Mouse (Mus musculus) thymus, postnatal 4 days (tissue): ENCODE measurements around the gene Gpr107.

ENCODE experiments used
- DNase-seq: peaks from one replicate; pipeline ENCODE4 v3.0.0; 2021

Gene Gpr107

GRCm38 (mm10) chr2:31127899-31128298, 24.2 kb upstream of the Gpr107 start:
- DNase-seq, result no peak

DNA sequence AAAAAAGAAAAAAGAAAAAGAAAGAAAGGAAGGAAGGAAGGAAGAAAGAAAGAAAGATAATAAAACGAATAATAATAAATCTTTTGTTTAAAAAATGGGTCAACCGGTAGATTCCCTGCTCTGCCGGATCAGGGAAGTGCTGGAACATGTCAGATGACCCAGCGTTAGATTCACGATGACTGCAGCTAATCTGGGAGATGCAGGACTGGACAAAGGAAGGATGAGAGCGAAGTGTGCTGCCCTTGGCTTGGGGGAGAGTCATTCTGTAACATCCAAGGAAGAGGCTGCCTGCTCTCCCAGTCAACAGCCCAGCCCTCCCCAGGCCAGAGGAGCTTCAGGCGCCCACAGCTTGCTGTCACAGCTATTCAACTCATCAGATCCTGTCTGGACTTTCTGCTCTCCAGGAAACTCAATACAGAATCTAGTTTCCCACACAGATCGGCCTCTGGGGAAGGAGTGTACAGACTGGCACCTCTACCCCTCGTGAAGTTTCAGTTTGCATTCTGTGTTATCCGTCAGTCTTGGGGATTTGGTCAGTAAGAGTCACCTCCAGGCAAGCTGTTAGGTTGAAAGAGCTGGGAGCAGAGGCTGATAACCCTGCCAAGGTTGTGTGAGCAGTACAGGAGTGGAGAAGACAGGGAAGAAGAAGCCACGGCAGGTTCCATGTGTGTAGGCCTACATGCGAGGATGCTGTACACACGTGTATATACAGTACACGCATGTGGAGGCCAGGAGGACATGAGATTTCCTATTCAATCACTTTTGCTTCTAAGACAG, 22.2 kb upstream of the Gpr107 start:
- DNase-seq, result no peak

- DNase-seq, result peak; percentile 85
Observed at GRCm38 (mm10) chr2:31130815-31131299, 21.3 kb upstream of the Gpr107 start.

- no peak for DNase-seq
Observed at GRCm38 (mm10) chr2:31132682-31133081, 19.4 kb upstream of the Gpr107 start.

DNA sequence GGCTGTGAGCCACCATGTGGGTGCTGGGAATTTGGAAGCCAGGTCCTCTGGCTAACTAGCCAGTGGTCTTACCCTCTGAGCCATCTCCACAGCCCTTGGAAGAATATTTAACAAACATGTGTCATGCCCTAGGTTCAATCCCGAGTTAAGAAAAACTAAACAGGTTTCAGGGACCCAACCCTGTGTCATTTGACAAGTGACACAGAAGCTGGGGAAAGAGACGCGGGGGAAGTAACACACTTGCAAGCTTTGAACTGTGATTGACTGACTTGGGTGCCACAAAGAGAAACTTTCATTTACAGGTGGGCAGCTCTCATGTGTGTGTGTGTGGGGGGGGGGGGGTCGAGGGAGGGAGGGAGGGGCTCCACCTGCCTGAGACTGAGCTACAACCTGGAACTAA, 18.1 kb upstream of the Gpr107 start:
- no peak for DNase-seq

DNA sequence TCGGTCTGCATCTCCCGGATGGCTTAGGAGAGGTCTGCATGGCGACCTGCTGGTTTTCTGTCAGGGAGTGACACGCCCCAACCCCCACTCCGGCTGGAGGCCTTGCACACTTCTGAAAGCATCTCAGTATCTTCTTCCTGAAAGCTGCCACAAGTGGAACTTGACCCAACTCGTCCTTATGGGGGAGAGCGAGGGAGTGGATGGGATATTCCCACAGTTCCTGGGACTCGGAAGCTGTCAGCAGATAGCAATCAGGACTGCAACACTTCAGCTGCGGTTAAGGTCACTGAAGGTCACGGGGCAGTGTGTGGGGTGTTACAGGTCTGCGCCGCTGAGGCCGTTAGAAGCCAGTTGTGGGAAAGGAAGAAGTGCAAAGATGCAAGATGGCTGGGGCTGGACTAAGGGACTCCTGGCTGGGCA, 16.6 kb upstream of the Gpr107 start:
- DNase-seq, result no peak

- no peak for DNase-seq
Observed at GRCm38 (mm10) chr2:31136338-31136737, 15.8 kb upstream of the Gpr107 start.

DNA sequence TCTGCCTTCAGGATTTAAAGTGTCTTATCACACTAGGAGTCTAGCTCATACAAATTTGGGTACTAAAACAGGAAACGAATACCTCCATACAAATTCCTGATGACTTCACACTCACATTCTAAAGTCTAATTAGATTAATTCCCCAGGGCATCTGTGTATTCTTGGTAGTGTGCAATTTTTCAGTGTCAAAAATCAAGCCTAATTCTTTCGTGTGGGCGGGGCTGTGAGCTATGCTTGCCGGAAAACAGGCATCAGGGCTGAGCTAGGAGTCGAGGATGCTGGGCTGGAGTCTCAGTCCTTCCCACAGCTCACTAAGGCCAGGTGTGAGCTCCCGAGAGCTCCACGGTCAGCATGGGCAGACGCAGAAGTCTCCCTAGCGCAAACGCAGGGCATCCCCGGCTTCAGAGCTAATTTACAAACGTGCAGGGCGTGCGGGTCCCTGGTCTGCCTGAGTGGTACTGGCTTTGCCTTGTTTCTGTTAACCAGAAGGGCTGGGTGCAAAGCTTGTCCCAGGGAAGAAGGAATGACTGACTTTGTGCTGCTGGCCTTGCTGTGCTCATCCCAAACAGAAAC, 15.0 kb upstream of the Gpr107 start:
- DNase-seq, result no peak

DNA sequence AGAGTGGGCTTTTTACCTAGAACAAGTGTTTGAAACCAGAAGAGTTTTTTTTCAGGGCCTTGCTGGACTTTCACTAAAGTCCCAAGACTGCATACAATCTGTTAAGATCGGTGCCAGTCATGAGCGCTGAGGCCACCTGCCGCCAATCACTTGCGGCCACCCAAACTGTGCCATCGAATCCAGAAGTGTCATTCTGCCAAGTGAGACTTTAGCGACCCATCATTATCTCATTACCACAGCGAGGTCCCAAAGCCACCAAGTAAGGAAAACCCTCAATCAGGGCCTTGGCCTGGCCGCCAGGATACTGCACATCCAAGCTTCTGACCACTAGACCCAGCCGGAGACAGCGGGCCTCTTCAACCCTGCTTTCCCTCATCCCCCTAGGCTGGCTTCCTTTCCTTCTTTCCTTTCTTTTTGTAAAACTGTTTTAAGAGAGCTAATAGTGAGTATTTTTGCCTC, 12.9 kb upstream of the Gpr107 start:
- DNase-seq, result peak; percentile 35

- no peak for DNase-seq
Observed at GRCm38 (mm10) chr2:31139991-31140771, 11.9 kb upstream of the Gpr107 start.

DNA sequence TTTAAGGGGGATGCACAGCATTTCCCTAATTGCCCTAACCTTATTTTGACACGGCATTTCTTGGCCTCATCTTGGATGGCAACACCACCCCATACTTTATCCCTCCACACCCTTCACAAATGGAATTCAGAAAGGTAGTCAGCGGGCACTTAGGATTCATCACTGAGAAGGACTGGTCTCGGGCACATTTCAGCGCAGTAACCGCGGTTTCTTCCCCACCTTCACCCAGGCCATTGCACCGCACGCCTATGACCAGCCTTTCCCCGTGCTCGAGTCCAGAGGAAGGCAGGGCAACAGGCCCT, 11.4 kb upstream of the Gpr107 start:
- peak; percentile 45 for DNase-seq

GRCm38 (mm10) chr2:31141074-31141866, 10.8 kb upstream of the Gpr107 start:
- DNase-seq, result peak; percentile 73

DNA sequence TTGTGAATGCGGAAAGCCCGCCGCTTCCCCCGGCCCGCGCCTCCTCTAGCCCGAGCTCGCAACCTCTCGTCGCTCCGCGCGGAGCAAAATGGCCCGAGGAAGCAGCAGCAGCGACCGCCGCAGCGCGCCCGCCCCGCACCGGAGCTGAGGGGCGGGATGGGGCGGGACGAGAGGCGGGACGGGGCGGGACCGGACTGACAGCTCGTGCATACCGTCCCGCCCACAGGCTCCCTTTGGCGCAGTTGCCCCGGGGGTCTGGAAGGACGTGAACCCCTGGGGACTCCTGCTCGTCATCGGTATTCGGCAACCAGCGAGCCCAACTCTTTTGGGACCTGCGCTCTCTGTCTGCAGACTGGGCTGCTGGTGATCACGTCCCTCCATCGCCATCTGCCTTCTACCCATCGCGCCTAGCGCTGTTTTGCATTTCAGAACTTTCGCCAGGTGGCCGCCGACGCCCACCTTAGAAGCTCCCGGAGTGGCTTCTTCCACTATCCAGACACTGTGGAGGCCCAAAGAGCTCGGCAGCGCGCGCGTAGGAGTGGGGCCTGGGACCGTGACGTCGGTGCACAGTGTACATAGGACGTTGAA, 10.2 kb upstream of the Gpr107 start, which contains the start of gene Fnbp1:
Gene Fnbp1 (minus strand): TSS at position 142 of the 588 bp plus-strand sequence.
- DNase-seq, result peak; percentile 94

GRCm38 (mm10) chr2:31142505-31142904, 9.6 kb upstream of the Gpr107 start:
- DNase-seq, result peak; percentile 56

DNA sequence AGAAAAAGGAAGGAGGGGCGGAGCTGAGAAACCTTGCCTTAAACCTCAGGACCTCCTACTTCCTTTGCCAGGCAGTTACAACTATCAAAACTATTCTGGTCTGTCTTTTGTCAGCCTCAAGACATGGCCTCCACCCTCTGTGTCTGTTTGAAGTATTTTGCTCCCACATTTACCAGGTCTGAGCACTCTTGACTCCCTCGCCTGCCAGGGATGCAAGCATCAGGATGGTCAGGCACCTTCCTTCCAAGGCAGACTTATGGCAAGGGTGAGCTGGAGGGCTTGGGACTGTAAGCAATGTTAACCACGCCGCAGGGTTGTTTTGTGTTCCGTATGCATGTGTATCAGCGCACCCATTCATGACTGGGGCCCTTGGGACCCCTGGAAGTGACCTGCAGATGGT, 8.8 kb upstream of the Gpr107 start:
- peak; percentile 51 for DNase-seq

DNA sequence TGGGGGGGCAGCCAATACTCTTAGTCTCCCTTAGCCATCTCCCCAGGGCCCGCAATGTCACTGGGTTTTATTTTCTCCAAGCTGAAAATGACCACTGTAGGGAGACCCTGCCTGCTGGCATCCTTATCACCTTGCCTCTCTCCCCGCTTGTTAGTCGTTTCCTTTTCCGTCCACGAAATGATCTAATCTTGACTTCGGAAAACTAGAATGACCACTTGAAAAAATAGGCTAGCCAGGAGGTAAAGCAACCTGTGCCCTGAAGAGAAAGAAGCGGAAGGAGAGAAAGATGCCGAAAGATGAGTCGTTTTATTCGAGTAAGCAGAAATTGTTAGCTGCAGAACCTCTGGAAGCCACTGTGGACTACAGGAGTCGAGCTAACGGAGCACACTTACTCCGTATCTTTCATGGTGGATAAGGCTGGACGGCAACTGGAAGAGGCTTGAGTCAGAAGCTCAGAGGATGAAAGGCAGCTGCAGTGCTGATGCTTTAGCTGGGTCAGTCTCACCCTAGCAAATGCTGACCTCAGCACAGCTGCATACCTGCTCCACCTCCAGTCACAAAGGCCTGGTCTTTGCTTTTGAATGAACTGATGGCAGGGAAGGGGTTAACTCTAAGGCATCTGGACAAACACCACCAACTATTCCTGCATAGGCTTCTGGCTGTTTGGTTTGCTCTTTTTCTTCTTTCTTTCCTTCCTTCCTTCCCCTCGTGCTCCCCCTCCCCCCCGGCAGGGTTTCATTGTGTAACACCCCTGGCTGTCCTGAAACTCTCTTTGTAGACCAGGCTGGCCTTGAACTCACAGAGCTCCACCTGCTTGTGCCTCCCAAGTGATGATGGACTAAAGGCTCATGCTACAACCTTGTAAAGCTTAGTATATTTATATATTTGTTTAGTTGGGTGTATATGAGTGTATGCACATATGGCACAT, 8.1 kb upstream of the Gpr107 start:
- peak; percentile 56 for DNase-seq

DNA sequence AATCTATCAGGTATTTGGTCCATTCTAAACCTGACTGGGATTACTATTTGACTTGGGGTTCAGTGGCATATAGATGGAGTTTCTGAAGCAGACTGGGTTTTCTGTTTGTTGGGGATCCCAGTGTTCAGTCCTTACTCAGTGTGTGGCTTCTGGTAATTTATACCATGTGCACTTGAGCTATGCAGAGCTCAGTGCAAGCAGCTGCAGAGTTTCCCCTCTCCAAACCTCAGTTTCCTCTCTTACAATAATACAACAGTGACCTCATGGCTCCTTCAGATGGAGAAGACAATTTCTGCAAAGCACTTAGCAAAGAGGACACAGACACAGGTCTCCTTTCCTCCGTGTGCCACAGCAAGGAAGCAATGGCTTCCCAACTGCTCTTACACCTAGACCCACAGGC, 7.2 kb upstream of the Gpr107 start:
- DNase-seq, result no peak

DNA sequence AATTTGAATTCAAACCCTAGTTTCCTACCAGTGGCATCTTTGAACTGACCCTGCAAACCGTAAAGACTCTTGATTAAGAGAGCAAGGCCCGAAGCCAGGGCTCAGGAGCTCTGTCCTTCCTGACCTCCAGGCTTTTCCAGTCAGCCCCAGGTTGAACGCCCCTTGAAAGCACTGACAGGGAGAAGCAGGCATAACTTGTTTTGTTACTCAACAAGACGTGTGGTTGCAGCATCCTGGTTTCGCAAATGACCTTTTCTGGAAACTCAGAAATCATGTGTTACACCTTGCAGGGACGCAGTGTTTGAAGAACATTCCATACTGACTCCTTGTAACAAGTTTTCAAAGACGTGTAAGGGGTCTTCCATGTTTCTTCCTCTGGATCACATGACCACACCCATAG, 5.1 kb upstream of the Gpr107 start:
- no peak for DNase-seq

GRCm38 (mm10) chr2:31150762-31151161, 1.4 kb upstream of the Gpr107 start:
- peak; percentile 41 for DNase-seq

DNA sequence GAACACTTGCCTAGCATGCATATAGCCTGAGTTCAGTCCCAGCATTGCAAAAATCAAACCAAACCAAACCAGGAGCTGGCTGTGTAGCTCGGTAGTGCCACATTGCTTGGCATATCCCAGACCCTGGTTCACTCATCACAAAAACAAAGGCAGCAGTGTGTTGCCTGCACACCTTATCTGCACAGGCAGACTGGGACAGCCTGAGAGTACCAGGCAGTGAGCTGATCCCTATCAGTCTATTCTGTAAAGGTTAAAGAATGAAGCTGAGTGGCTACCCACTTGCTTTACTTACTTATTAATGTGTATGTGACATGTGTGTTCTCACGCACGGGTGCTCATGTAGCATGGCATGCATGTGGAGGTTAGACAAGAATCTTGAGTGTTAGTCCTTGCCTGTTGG, 4.7 kb downstream of the Gpr107 start:
- DNase-seq, result no peak
